In genomic region chr5:147620178-147620577, GRCm38 (mm10) we compare ENCODE assay signal across 12 mouse cellular contexts.
DNase-seq lines count a peak whose midpoint lies in the region; ATAC-seq and TF ChIP-seq lines count a peak whose summit lies in the region.
"Had no signal": no experiment of that assay in that cellular context is flagged by ENCODE, and none has a peak within 500 bp of the region (broad histone marks: within the 10 kb centered on the region; RNA-seq: fewer than 3 reads in every experiment).

No protein-coding gene starts in this region.

- H3K36me3 ChIP-seq in forebrain, embryonic 11.5 days (ENCODE audit: control insufficient read depth, insufficient read depth, low read length), result no peaks in the 10 kb centered on the region
- H3K36me3 ChIP-seq in forebrain, embryonic 15.5 days, result no peaks in the 10 kb centered on the region
- peaks cover 16% of the 10 kb centered on the region; the same call in 1 of the 2 replicates for H3K36me3 ChIP-seq in heart, embryonic 13.5 days
- no peaks in the 10 kb centered on the region for H3K36me3 ChIP-seq in lung, postnatal 0 days (ENCODE audit: insufficient read depth, low read length)
- H3K36me3 ChIP-seq: midbrain, embryonic 15.5 days had no signal

- WGBS in forebrain, embryonic 11.5 days, result 23% methylated on average over 2 of the region's 2 CpGs
- 22% methylated on average over 2 of the region's 2 CpGs for WGBS in forebrain, embryonic 15.5 days
- 4% methylated on average over 2 of the region's 2 CpGs for WGBS in heart, embryonic 13.5 days
- 5% methylated on average over 2 of the region's 2 CpGs for WGBS in lung, postnatal 0 days

- H3K4me1 ChIP-seq in forebrain, embryonic 11.5 days (replicated peaks; ENCODE audit: control insufficient read depth, insufficient read depth, low read length), result no peaks in the 10 kb centered on the region
- H3K4me1 ChIP-seq in forebrain, embryonic 15.5 days, result no peaks in the 10 kb centered on the region
- H3K4me1 ChIP-seq in heart, embryonic 13.5 days, result peaks cover 30% of the 10 kb centered on the region
- H3K4me1 ChIP-seq in lung, postnatal 0 days (ENCODE audit: insufficient read depth, low read depth, low read length), result no peaks in the 10 kb centered on the region; the same call in 1 of the 2 replicates
- H3K4me1 ChIP-seq: midbrain, embryonic 15.5 days had no signal

- no peaks in the 10 kb centered on the region for H3K9me3 ChIP-seq in forebrain, embryonic 11.5 days (ENCODE audit: control insufficient read depth, low read length)
- H3K9me3 ChIP-seq in forebrain, embryonic 15.5 days, result no peaks in the 10 kb centered on the region
- H3K9me3 ChIP-seq in heart, embryonic 13.5 days, result peaks cover 12% of the 10 kb centered on the region; the same call in 1 of the 2 replicates
- no peaks in the 10 kb centered on the region for H3K9me3 ChIP-seq in lung, postnatal 0 days (ENCODE audit: low read length)
- H3K9me3 ChIP-seq: midbrain, embryonic 15.5 days had no signal

- peak; percentile 56 for DNase-seq in forebrain, embryonic 11.5 days (ENCODE audit: low spot score)
- DNase-seq in ES-CJ7 (ENCODE audit: low read depth, low spot score), result peak; percentile 64
- peak; percentile 35 for DNase-seq in lung, postnatal 0 days (ENCODE audit: low spot score)
- no peak for DNase-seq in layer of hippocampus, postnatal 10 days (ENCODE audit: low spot score in 2 of 2)
- DNase-seq in layer of hippocampus, adult 11-12 months (ENCODE audit: low spot score), result no peak
- DNase-seq in left cerebral cortex, adult 18-20 months (ENCODE audit: low spot score in 2 of 2), result no peak
- DNase-seq: B cell, adult 2 months; cerebellum, postnatal 25 days; right cerebral cortex, adult 18-20 months had no signal

- TF ChIP-seq CTCF in lung, postnatal 0 days (IDR thresholded peaks at IDR 0.05), result no peak

- no peaks in the 10 kb centered on the region for H3K27me3 ChIP-seq in forebrain, embryonic 11.5 days (ENCODE audit: control insufficient read depth, insufficient read depth, low read length)
- no peaks in the 10 kb centered on the region for H3K27me3 ChIP-seq in forebrain, embryonic 15.5 days
- no peaks in the 10 kb centered on the region for H3K27me3 ChIP-seq in heart, embryonic 13.5 days (replicated peaks)
- H3K27me3 ChIP-seq in lung, postnatal 0 days (replicated peaks; ENCODE audit: insufficient read depth, low read length), result no peaks in the 10 kb centered on the region
- H3K27me3 ChIP-seq: midbrain, embryonic 15.5 days had no signal

- H3K4me2 ChIP-seq in forebrain, embryonic 11.5 days (ENCODE audit: low read depth, low read length, severe bottlenecking), result no peak overlapping the region
- no peak overlapping the region for H3K4me2 ChIP-seq in forebrain, embryonic 15.5 days (replicated peaks)
- peak overlapping the region; percentile 47 for H3K4me2 ChIP-seq in heart, embryonic 13.5 days
- H3K4me2 ChIP-seq in lung, postnatal 0 days (replicated peaks; ENCODE audit: low read depth, low read length), result no peak overlapping the region
- H3K4me2 ChIP-seq: midbrain, embryonic 15.5 days had no signal

- no peak overlapping the region for H3K4me3 ChIP-seq in forebrain, embryonic 11.5 days (ENCODE audit: low read depth, low read length)
- H3K4me3 ChIP-seq in forebrain, embryonic 15.5 days, result no peak overlapping the region
- peak overlapping the region; percentile 22 for H3K4me3 ChIP-seq in heart, embryonic 13.5 days
- H3K4me3 ChIP-seq in lung, postnatal 0 days (ENCODE audit: low read depth, low read length), result no peak overlapping the region
- H3K4me3 ChIP-seq: midbrain, embryonic 15.5 days had no signal

- H3K9ac ChIP-seq in forebrain, embryonic 11.5 days (ENCODE audit: low read length), result no peak overlapping the region
- H3K9ac ChIP-seq in forebrain, embryonic 15.5 days (replicated peaks), result no peak overlapping the region
- peak overlapping the region; percentile 33 for H3K9ac ChIP-seq in heart, embryonic 13.5 days
- H3K9ac ChIP-seq in lung, postnatal 0 days (replicated peaks; ENCODE audit: low read depth), result no peak overlapping the region
- H3K9ac ChIP-seq: midbrain, embryonic 15.5 days had no signal

- no peak for TF ChIP-seq EP300 in lung, postnatal 0 days (IDR thresholded peaks at IDR 0.05)

- no peak overlapping the region for H3K27ac ChIP-seq in forebrain, embryonic 11.5 days (ENCODE audit: low read depth, low read length)
- no peak overlapping the region for H3K27ac ChIP-seq in forebrain, embryonic 15.5 days (replicated peaks)
- peak overlapping the region; percentile 66 for H3K27ac ChIP-seq in heart, embryonic 13.5 days (replicated peaks)
- H3K27ac ChIP-seq in lung, postnatal 0 days (ENCODE audit: low read length), result no peak overlapping the region
- H3K27ac ChIP-seq: midbrain, embryonic 15.5 days had no signal

- ATAC-seq in forebrain, embryonic 11.5 days (replicated peaks; ENCODE audit: low FRiP score), result no peak
- no peak for ATAC-seq in forebrain, embryonic 15.5 days (replicated peaks)
- no peak for ATAC-seq in heart, embryonic 13.5 days (ENCODE audit: extremely low read depth, insufficient number of reproducible peaks, low FRiP score, low TSS enrichment)
- peak; percentile 65 for ATAC-seq in lung, postnatal 0 days
- ATAC-seq: midbrain, embryonic 15.5 days had no signal

Comparison
In these comparisons a context has a peak if more than half of its experiments do, and no peak if none do; other contexts are left out.
1. DNase-seq: peak in forebrain, embryonic 11.5 days (single experiment), ES-CJ7 (single experiment) and lung, postnatal 0 days (single experiment); none in layer of hippocampus, postnatal 10 days (0 of 2), layer of hippocampus, adult 11-12 months (single experiment) and left cerebral cortex, adult 18-20 months (0 of 2).